Mouse (Mus musculus): ENCODE data around the gene Pmp22. TPM values are rescaled to one million over a fixed set of nuclear protein-coding genes. Genes with fewer than 3 reads are reported as not detected.
A peak's percentile ranks its signal among the peaks of the same experiment; 100 is the strongest.

Gene Pmp22
- polyA plus RNA-seq, 1 experiment from 2014 or later = 609 TPM

- Histone ChIP-seq H3K4me3 (ENCODE audit: inconsistent target) (no peak overlapping the region), H3K36me3 (ENCODE audit: inconsistent target) (no peaks in the 10 kb centered on the region), H3K27ac (no peak overlapping the region), H3K79me2 (ENCODE audit: inconsistent target) (no peaks in the 10 kb centered on the region)
- 95% methylated on average over 5 of the region's 5 CpGs for WGBS (ENCODE audit: missing documents)
These were observed 12.1 kb upstream of the Pmp22 start for GRCm38 (mm10) chr11:63116652-63117051.

GRCm38 (mm10) chr11:63117266-63117665 is 11.5 kb upstream of the Pmp22 start:
- no peaks in the 10 kb centered on the region for H3K79me2 ChIP-seq (ENCODE audit: inconsistent target)
- no peak overlapping the region for H3K27ac ChIP-seq
- WGBS (ENCODE audit: missing documents) = 100% methylated on average over 1 of the region's 1 CpGs
- H3K4me3 ChIP-seq (ENCODE audit: inconsistent target) = no peak overlapping the region
- H3K36me3 ChIP-seq (ENCODE audit: inconsistent target) = no peaks in the 10 kb centered on the region

- Histone ChIP-seq H3K27ac (no peak overlapping the region), H3K79me2 (ENCODE audit: inconsistent target) (no peaks in the 10 kb centered on the region), H3K36me3 (ENCODE audit: inconsistent target) (no peaks in the 10 kb centered on the region), H3K4me3 (ENCODE audit: inconsistent target) (no peak overlapping the region)
- 39% methylated on average over 7 of the region's 7 CpGs for WGBS (ENCODE audit: missing documents)
These were observed 9.0 kb upstream of the Pmp22 start for GRCm38 (mm10) chr11:63119791-63120190.

GRCm38 (mm10) chr11:63122249-63122648 is 6.5 kb upstream of the Pmp22 start:
- WGBS (ENCODE audit: missing documents) = 16% methylated on average over 2 of the region's 2 CpGs
- H3K79me2 ChIP-seq (ENCODE audit: inconsistent target) = no peaks in the 10 kb centered on the region
- H3K4me3 ChIP-seq (ENCODE audit: inconsistent target) = no peak overlapping the region
- no peak overlapping the region for H3K27ac ChIP-seq
- H3K36me3 ChIP-seq (ENCODE audit: inconsistent target) = no peaks in the 10 kb centered on the region

DNA sequence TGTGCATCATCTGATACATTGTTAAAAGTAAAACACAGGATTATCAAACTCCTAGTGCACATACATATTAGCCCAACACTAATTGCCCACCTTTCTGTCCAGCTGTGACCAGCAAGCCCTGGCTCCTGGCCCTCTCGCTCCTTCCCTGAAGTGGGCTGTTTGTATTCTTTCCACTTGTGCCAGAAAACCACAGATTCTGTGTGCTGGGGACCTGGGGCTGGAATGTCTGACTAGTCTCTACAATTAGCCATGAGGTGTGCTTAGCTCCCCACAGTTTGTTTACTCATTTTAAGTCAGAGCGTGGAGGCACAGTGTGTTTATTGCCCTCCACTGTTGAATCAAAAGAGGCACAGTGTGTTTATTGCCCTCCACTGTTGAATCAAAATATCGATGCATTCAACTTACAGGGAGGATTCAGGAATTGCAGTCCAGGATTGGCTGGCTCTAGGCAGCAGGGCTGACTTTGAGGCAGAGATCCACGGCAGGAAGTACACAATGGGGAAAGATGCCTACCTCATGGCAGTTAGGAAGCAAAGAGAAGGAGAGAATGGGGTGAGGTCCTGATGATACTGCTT is 5.9 kb upstream of the Pmp22 start:
- 78% methylated on average over 4 of the region's 4 CpGs for WGBS (ENCODE audit: missing documents)
- H3K36me3 ChIP-seq (ENCODE audit: inconsistent target) = no peaks in the 10 kb centered on the region
- no peak overlapping the region for H3K4me3 ChIP-seq (ENCODE audit: inconsistent target)
- H3K79me2 ChIP-seq (ENCODE audit: inconsistent target) = no peaks in the 10 kb centered on the region
- H3K27ac ChIP-seq = no peak overlapping the region

DNA sequence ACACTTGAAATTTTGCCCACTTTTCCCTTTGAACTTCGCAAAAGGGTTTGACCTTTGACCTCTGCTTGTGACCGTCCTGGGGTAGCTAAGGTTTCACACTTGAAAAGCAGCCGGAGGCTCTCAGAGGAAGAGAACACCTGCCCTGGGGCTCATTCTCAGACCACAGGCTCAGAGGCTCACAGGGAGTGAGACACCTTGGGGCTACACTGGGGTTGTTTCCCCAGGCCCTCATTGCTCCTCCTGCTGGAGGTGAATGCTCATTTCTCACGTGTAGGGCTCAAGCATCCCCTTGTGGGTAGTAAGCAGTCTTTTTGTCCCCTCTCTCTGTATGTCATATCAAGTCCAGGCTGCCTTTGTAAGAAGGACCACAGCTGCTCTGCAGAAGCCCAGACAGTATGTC is 4.5 kb upstream of the Pmp22 start:
- no peaks in the 10 kb centered on the region for H3K36me3 ChIP-seq (ENCODE audit: inconsistent target)
- H3K4me3 ChIP-seq (ENCODE audit: inconsistent target) = no peak overlapping the region
- no peaks in the 10 kb centered on the region for H3K79me2 ChIP-seq (ENCODE audit: inconsistent target)
- no peak overlapping the region for H3K27ac ChIP-seq
- 88% methylated on average over 4 of the region's 4 CpGs for WGBS (ENCODE audit: missing documents)

GRCm38 (mm10) chr11:63125832-63126456 is 2.8 kb upstream of the Pmp22 start:
- 92% methylated on average over 5 of the region's 5 CpGs for WGBS (ENCODE audit: missing documents)
- H3K36me3 ChIP-seq (ENCODE audit: inconsistent target) = no peaks in the 10 kb centered on the region
- H3K4me3 ChIP-seq (ENCODE audit: inconsistent target) = no peak overlapping the region
- H3K79me2 ChIP-seq (ENCODE audit: inconsistent target) = peaks cover 5% of the 10 kb centered on the region; the same call in 1 of the 2 replicates
- no peak overlapping the region for H3K27ac ChIP-seq

DNA sequence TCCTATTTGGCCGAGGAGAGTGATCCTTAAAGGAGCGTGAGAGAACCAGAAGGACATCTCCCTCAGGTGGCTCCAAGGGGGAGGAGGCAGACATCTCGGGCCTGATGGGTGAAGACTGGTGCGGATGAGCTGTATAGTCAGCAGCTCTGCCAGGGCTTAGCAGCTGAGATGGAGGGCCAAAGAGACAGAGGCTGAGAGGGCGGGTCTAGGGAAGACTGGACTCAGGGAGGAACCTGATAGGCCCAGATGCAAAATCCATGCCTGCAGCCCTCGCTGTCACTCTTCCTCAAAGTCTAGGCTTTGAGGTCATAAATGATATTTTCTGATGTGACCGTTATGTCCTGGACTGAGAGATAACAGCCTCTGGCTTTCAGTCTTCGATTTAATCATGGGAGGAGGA is 1.8 kb upstream of the Pmp22 start:
- H3K79me2 ChIP-seq (ENCODE audit: inconsistent target) = peaks cover 15% of the 10 kb centered on the region
- H3K36me3 ChIP-seq (ENCODE audit: inconsistent target) = no peaks in the 10 kb centered on the region
- H3K27ac ChIP-seq = no peak overlapping the region
- no peak overlapping the region for H3K4me3 ChIP-seq (ENCODE audit: inconsistent target)
- WGBS (ENCODE audit: missing documents) = 95% methylated on average over 8 of the region's 8 CpGs

DNA sequence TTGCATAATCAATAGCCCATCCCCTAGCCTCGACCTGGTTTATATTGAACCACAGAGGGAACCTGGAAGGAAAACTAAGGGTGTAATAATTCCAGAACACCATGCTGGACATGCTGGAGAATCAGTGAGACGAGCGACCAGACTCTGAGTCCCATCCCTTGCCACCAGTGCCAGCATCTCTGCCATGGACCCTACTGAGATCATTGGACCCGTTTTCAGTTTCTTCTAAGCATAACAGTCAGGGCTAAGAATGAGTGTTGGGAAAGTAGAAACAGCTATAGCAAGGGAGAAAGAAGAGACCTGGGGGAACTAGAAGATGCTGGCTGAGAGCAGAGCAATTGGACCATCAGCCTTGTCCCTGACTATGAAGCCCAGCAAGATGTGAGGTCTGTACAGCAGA is 1.3 kb upstream of the Pmp22 start:
- 94% methylated on average over 4 of the region's 4 CpGs for WGBS (ENCODE audit: missing documents)

GRCm38 (mm10) chr11:63129375-63129774 is 593 bp downstream of the Pmp22 start:
- WGBS (ENCODE audit: missing documents) = 17% methylated on average over 9 of the region's 9 CpGs
- peaks cover 5% of the 10 kb centered on the region; the same call in 1 of the 2 replicates for H3K36me3 ChIP-seq (ENCODE audit: inconsistent target)
- peak overlapping the region; percentile 96 for H3K27ac ChIP-seq
- H3K4me3 ChIP-seq (ENCODE audit: inconsistent target) = no peak overlapping the region
- H3K79me2 ChIP-seq (ENCODE audit: inconsistent target) = peaks cover 37% of the 10 kb centered on the region

More for the DNA sequence above, 1.3 kb upstream of the Pmp22 start:
- no peak overlapping the region for H3K27ac ChIP-seq
- no peak overlapping the region for H3K4me3 ChIP-seq (ENCODE audit: inconsistent target)
- H3K36me3 ChIP-seq (ENCODE audit: inconsistent target) = no peaks in the 10 kb centered on the region
- H3K79me2 ChIP-seq (ENCODE audit: inconsistent target) = peaks cover 19% of the 10 kb centered on the region

GRCm38 (mm10) chr11:63129840-63130239 is 1.1 kb downstream of the Pmp22 start:
- Histone ChIP-seq H3K27ac (peak overlapping the region; percentile 96), H3K79me2 (ENCODE audit: inconsistent target) (peaks cover 42% of the 10 kb centered on the region), H3K4me3 (ENCODE audit: inconsistent target) (no peak overlapping the region), H3K36me3 (ENCODE audit: inconsistent target) (peaks cover 9% of the 10 kb centered on the region; the same call in 1 of the 2 replicates)
- WGBS (ENCODE audit: missing documents) = 56% methylated on average over 10 of the region's 12 CpGs

DNA sequence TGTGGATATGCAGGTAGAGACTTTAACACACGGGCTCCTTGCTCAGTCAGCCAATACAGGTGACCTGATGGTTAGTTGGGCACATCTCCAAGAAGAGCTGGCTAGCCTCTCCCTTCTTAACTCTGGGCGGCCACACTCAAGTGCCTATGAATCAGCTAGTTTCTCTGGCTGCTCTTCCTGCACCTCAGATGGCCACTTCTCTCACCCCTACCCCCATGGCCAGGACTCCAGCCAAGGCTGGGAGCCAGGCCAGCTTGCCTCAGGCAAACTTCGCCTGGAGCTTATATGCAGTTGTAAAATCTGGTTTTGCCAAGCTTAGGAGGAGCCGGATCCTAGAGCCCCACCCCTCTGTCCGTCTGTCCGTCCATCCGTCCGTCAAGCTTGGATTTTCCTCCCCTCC is 1.7 kb downstream of the Pmp22 start:
- Histone ChIP-seq H3K27ac (peak overlapping the region; percentile 96), H3K4me3 (ENCODE audit: inconsistent target) (peak overlapping the region; percentile 100)
- WGBS (ENCODE audit: missing documents) = 51% methylated on average over 8 of the region's 8 CpGs

DNA sequence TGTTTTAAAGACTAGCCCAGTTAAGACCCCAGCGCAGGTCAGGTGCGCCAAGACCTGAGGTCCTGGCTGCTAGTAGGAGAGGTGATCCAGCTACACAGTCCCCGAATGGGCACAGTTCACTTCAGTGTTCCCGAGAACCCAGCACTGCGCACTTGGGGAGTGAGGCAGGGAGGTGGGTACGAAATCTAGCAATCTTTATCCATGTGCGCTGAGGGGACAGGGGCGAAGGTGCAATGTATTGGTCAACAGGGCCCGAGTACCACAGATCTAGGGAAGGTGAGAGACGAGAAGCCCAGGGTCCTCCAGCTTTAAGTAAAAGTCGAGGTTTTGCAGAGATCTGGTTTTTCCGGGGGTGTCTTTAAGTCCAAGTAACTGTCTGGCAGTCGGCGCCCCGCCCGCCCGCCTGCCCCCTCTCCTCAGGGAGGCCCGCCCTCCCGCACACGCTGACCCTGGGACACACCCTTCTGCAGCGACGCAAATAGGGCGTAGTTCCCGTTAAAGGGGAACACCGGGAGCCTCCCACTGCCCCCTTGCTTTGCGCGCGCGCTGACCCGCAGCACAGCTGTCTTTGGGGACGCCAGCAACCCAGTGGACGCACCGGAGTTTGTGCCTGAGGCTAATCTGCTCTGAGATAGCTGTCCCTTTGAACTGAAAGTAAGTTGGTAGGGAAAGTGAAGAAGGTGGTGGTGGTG is 2.4 kb downstream of the Pmp22 start:
- H3K79me2 ChIP-seq (ENCODE audit: inconsistent target) = peaks cover 55% of the 10 kb centered on the region
- H3K27ac ChIP-seq = peak overlapping the region; percentile 96
- peak overlapping the region; percentile 100 for H3K4me3 ChIP-seq (ENCODE audit: inconsistent target)
- WGBS (ENCODE audit: missing documents) = 8% methylated on average over 26 of the region's 33 CpGs
- H3K36me3 ChIP-seq (ENCODE audit: inconsistent target) = peaks cover 15% of the 10 kb centered on the region; the same call in 1 of the 2 replicates

More for the DNA sequence above, 1.7 kb downstream of the Pmp22 start:
- Histone ChIP-seq H3K79me2 (ENCODE audit: inconsistent target) (peaks cover 48% of the 10 kb centered on the region), H3K36me3 (ENCODE audit: inconsistent target) (peaks cover 14% of the 10 kb centered on the region; the same call in 1 of the 2 replicates)

DNA sequence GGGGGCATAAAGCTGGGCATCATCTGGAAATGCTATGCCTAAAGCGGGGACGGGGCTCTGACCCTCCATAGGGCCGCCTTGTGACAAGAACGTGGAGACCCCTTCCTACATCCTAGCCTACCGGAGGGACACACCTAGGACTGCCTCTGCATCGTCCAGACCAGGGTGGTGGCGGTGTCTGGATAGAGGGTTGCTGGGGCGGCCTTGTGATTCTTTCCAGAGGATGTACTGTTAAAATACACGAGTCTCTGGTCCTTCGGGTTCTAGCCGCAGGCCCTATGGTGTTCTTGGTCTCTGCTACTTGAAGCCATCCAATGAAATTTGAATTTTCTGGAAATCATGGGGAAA is 2.9 kb downstream of the Pmp22 start:
- Histone ChIP-seq H3K4me3 (ENCODE audit: inconsistent target) (peak overlapping the region; percentile 100), H3K36me3 (ENCODE audit: inconsistent target) (peaks cover 20% of the 10 kb centered on the region), H3K79me2 (ENCODE audit: inconsistent target) (peaks cover 60% of the 10 kb centered on the region), H3K27ac (peak overlapping the region; percentile 96)
- WGBS (ENCODE audit: missing documents) = 13% methylated on average over 11 of the region's 11 CpGs

DNA sequence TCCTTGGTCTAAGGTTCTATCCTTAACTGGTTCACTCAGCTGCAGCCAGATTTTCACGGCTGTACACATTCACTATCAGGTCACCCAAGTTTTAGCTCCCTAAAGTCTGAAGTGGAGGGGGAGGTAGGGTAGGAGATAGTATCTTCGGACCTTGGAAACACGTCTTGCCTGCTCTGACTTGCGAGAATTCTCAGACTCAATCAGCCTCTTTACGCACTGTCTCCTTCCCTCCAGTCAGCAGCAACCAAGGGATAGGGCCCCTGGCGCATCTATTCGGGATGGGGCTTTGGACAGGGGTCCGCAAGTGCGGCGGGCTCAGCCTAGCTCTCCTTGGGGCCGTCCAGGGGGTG is 3.3 kb downstream of the Pmp22 start:
- peak overlapping the region; percentile 96 for H3K27ac ChIP-seq
- peaks cover 25% of the 10 kb centered on the region for H3K36me3 ChIP-seq (ENCODE audit: inconsistent target)

More for the DNA sequence above, 3.3 kb downstream of the Pmp22 start:
- 4% methylated on average over 11 of the region's 11 CpGs for WGBS (ENCODE audit: missing documents)
- Histone ChIP-seq H3K4me3 (ENCODE audit: inconsistent target) (peak overlapping the region; percentile 100), H3K79me2 (ENCODE audit: inconsistent target) (peaks cover 64% of the 10 kb centered on the region)

All from macrophage (primary cell).